Mouse (Mus musculus) thymus, adult 2 months (tissue): ENCODE data around the gene Tuba3b.

Source experiments
- CTCF ChIP-seq: fragments of 200-500 bp; IDR thresholded peaks from 2 replicates; pipeline ENCODE4 v1.5.1; 2012; ENCODE audit warnings: mild to moderate bottlenecking, control low read depth, low read length, moderate library complexity, borderline replicate concordance; ENCODE audit not compliant: control insufficient read depth, poor library complexity, insufficient read depth; ENCODE audit errors: extremely low read depth
- POLR2A ChIP-seq: fragments of 200-500 bp; IDR thresholded peaks from 2 replicates; pipeline ENCODE4 v1.6.1; 2012; ENCODE audit warnings: mild to moderate bottlenecking, low read length, control low read depth, moderate library complexity; ENCODE audit not compliant: control insufficient read depth, poor library complexity, insufficient read depth; ENCODE audit errors: extremely low read depth

GRCm38 (mm10) chr6:145591578-145591977, 24.0 kb upstream of the Tuba3b start:
- no peak for TF ChIP-seq CTCF
- no peak for TF ChIP-seq POLR2A
